Mouse (Mus musculus): ENCODE measurements at regions not wholly inside any gene's neighbourhood (a gene's known extent, or its start where the extent isn't known, plus 50 kb on each side); places are given as distances from the start of the nearest gene placed in this dataset.

DNA sequence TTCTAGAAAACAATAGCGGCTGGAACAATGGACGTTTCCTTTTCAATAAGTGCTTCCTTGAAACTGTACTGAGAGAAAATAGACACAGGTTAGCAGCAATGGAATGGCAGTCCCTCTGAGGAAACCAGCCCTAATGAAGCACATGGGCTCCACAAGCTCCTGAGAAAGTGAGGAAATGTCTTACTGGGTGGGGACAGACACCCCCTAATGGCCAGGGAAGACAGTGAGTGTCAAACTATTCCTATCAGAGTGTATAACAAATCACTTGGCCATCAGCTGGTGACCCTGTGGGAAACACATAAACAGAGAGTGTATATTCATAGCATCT lies 333.9 kb downstream of the Fat4 start:
- no peak for TF ChIP-seq USF1 (IDR thresholded peaks at IDR 0.05; ENCODE audit: low read depth)
- no peak for TF ChIP-seq POLR2A (IDR thresholded peaks at IDR 0.05; ENCODE audit: insufficient read length, low read depth)
- TF ChIP-seq POLR2AphosphoS2 (IDR thresholded peaks at IDR 0.05; ENCODE audit: insufficient read length, low read depth) = no peak
- no peak for TF ChIP-seq CEBPB (IDR thresholded peaks at IDR 0.05; ENCODE audit: insufficient read depth, poor library complexity, severe bottlenecking)
- no peak for TF ChIP-seq TCF12 (IDR thresholded peaks at IDR 0.05; ENCODE audit: insufficient read depth, poor library complexity, severe bottlenecking)
- TF ChIP-seq E2F4 (IDR thresholded peaks at IDR 0.05; ENCODE audit: insufficient read depth) = no peak
- TF ChIP-seq MYOG (IDR thresholded peaks at IDR 0.05; ENCODE audit: control insufficient read depth in 1 of 3, insufficient read depth in 1 of 3, insufficient read length in 2 of 3, low read depth in 2 of 3) = no peak
- TF ChIP-seq MAX (IDR thresholded peaks at IDR 0.05; ENCODE audit: low read depth) = no peak
- TF ChIP-seq MYOD1 (IDR thresholded peaks at IDR 0.05; ENCODE audit: control insufficient read depth in 1 of 3, insufficient read length in 2 of 3, low read depth in 2 of 3) = no peak
- no peak for TF ChIP-seq REST (IDR thresholded peaks at IDR 0.05; ENCODE audit: insufficient read depth, insufficient read length)
- no peak for TF ChIP-seq SRF (IDR thresholded peaks at IDR 0.05; ENCODE audit: control insufficient read depth, insufficient read length, low read depth)
- TF ChIP-seq TCF3 (IDR thresholded peaks at IDR 0.05; ENCODE audit: insufficient read length, low read depth) = no peak

All from myocyte (in vitro differentiated cells).